Mouse (Mus musculus) adrenal gland, adult 2 months (tissue): ENCODE measurements around the gene Olfr877. TPM values are rescaled to one million over a fixed set of nuclear protein-coding genes. Genes with fewer than 3 reads are reported as not detected.

Experiments
- DNase-seq: peaks from one replicate; pipeline ENCODE4 v3.0.0; 2021
- long read RNA-seq: library from polyadenylated mRNA; stranded (forward); transcript quantifications from one replicate; pipeline ENCODE4 v2.0.0, GENCODE M21; 2021
- polyA plus RNA-seq: library from polyadenylated mRNA; depleted of rRNA; stranded (reverse); fragments of >200 nt; gene quantifications from 2 replicates; pipeline ENCODE4 v1.2.3, GENCODE M21; 2012; rRNA removed
- total RNA-seq, 2 experiments: library from RNA; stranded (reverse); gene quantifications; 2 replicates each; pipeline ENCODE4 v1.2.3; 2021

The Olfr877 gene
- total RNA-seq (1 to 10 TPM in 1 of 2 experiments, not detected in 1; 1.0 TPM), polyA plus RNA-seq (0.27 and 0.99 TPM in 2 replicates)
- long read RNA-seq = 0 reads

DNA sequence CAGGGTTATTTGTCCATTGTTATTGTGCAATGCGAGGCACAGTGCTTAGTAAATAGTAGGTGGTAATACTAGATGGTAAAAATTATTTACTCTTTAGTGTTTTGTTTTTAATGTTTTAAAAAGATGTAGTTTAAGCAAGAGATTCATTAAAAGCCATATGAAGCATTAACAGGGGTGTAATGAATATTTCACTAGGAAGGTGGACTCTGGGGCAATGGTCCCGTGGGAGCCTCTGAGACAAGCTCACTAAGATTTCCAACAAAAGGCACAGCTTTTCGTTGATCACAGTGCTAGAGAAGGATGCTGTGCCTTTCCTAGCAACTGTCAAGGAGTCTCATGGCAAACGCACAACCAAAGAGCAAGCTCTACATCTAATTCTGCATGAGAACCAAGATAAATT, at the start of gene Olfr877:
TSS of gene Olfr877 (plus strand) at position 301 of the 400 bp plus-strand sequence.
- DNase-seq = no peak

DNA sequence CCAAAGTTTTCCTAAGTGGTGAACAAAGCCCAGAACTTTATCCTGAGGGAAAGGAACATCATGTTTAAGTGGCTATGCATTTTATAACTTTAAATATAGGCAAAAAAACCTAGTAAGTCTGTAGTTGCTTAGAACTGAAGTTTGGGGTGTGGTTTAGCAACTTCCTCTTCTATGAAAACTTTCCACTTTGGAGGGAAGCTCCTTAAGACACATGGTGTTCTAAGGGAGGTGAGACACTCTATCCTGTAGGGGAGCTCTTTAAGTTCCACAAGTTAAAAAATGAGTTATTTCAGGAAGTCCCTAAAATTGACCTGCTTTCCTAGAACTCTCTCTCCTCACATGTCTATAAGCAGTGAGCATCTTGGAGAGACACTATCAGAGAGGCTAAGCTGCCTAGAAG, 46.8 kb upstream of the Olfr877 start:
- DNase-seq = no peak

DNA sequence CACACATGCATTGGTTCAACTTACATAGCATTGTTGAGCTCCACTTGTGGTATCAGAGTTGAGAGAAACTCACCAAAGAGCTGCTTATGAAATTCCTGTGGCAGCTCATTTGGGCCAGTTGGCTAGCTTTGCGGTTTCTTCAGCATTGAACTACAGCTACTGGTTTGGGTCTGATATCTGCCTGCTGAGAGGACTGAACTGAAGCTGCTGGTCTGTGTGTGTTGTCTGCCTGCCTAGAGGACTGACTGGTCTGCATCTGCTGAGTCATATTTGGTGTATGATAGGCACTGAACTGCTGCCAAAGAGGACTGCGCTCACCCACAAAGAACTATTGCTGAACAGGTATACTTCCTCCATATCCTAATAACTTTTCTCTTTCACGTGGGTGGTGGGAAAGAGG, 45.6 kb upstream of the Olfr877 start:
- peak; percentile 60 for DNase-seq

DNA sequence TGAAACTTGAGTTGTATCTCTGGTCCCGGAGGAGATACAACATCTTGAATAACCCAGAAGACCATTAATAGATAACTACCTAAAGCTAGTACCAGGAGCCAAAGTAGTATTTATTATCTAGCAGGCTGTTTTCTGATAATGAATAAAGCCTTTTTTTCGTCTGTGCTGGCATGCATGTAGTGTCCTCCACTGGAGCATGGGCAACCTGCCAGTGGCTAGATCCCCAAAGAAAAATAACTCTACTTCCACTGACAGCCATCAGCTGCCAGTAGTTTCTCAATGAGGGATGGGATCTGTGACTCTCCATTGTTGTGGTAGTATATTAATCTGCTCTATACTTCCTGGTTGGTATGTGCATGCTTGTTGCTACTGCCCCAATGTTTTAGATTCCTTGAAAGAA, 45.1 kb upstream of the Olfr877 start:
- peak; percentile 72 for DNase-seq

DNA sequence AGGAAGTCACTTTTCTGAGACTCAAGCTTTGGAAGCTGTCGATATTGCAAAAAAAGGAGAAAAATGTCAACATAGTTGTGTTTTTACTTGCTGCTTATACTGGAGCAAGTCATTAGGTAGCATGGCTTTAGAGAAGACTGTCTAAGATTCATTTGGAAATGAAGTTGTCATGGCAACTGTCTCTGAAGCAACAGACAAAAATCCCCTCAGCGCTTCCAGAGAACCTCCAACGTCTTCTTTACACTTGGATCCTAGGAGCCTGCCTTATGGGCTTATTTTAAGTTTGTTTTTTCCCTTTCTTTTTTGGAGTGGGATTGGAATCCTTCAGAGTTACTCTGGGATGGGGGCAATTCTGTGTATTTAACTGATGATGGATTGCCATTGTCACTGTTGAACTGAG, 39.4 kb upstream of the Olfr877 start:
- DNase-seq = no peak

DNA sequence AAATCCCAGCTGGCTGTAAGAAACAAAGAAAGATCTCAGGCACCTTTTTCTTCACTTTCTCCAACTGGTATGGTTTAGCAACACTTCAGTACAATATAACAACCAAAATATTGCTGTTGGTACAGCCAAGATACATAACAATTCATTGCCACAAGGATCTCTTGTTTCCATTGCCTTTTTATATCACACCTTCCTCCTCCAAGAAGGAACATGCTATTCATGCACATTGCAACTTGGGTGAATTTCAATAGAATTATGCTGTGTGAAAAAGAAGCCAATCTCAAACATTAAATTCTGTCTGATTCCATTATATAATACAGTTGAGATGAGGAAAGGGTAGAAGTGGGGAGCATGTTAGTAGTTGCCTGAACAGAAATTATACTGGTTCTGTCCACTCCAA, 24.2 kb upstream of the Olfr877 start:
- no peak for DNase-seq

DNA sequence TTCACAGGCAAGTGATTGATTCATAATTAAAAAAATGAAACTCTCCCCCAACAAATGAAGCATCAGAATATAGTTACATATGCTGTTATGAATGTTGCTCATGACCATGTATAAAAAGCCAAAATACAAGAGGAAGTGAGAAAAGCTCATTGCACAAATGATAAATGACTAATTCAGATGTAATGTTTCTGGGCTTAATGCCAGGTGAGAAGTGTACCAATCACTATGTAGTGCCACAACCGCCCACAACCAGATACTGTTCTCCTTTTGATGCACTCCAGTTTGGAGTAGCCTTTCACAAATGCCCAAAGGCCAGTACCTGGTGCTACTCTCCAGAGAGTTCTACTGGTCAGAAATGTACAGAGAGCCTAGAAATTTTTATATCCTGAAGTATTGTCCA, 20.7 kb upstream of the Olfr877 start:
- DNase-seq = peak; percentile 18

DNA sequence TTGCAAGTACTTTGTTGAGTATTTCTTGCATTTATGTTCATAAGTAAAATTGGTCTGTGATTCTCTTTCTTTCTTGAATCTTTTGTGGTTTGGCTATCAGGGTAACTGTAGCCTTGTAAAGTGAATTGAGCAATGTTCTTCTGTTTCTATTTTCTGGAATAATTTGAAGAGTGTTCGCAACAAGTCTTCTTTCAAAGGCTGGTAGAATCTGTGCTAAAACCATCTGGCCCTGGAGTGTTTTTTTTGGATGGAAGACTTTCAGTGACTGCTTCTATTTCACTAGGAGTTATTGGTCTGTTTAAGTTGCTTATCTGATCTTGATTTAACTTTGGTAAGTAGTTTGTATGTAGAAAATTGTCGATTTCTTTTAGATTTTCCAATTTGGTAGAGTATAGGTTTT, 4.8 kb upstream of the Olfr877 start:
- DNase-seq = no peak

DNA sequence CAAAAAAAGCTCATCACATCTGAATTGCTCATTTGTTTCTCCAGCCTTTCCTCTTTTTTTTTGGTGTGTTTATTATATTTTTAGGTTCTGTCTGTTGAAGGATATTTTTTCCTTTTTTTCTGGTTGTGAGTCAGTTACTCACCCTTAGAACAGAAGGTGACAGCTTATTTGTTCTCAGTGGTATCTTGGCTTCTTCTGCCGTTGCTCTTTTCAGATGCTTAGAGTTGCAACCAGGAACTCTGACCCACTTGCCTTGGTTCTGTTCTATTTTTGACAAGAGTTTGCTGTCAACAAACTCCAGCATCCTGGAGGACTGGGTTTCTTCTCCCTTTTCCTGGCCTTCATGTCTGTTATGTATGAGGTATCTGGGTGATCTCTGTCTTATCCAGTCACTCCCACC, 9.3 kb downstream of the Olfr877 start:
- no peak for DNase-seq

DNA sequence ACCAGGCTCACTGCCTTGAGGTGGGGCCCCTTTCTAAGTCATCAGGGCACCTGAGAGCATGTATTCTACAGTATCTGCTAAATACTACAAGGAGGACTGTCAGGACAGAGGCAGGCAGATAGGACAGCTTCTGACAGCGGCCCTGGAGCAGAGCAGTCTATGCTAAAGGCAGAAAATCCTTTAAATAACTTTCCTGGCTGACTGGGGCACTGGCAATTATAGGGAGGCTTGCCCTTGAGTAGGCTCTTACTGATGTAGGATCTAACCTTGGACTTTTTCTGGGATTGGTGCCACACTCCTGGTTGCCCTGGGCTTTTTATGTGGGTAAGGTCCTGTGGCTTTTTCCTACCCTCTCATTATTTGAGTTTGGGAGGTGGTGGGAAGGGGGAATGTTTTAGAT, 16.2 kb downstream of the Olfr877 start:
- DNase-seq = peak; percentile 64

DNA sequence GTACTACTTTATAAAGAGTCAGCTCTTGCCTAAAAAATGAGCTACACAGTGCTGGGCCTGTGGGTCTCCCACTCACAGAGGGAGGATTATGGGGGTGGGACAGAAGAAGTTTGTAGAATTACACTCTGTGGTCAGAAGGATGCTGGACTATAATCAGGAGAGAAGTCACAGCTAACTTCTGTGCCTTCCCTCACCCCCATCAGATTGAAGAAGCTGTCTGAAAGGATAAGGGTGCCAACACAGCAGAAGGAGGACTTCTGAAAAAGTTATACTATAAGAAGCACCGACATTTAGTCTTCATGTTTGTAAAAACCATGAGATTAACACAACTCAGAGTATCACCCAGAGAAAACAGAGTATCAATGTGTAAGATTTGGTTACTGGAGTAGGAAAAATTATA, 17.0 kb downstream of the Olfr877 start:
- DNase-seq = no peak

DNA sequence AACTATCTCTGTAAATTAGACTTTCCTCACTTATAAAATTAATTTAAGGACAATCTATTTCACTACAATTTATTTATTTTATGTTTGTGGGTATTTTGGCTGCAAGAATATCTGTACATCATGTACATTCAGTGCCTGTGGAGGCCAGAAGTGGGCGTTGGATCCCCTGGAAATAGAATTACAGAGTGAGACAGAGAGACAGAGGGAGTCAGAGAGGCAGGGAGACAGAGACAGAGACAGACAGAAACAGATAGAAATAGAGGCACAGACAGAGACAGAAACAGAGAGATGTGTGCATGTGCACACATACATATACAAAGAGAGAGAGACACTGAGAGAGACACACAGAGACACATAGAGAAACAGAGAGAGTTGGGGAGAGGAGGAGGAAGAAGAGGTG, 17.5 kb downstream of the Olfr877 start:
- DNase-seq = no peak

DNA sequence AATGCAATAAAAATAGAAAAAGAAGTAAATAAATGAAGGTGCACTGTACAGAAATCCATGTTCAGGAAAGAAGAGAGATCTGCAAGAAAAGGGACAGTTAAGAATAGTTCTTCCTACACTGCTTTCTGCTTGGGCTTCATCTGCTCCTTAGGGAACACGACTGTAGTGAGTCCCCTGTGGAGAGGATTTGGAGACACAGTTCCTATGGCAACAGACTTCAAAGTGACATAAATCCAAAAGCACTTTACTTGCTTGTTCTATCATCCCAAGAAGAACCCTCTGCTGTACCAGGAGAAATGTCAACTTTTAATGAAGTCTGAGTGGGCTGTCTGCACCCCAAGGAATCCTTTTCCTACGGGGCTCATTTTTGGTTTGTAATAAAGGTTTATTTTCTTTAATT, 36.9 kb downstream of the Olfr877 start:
- DNase-seq = no peak

DNA sequence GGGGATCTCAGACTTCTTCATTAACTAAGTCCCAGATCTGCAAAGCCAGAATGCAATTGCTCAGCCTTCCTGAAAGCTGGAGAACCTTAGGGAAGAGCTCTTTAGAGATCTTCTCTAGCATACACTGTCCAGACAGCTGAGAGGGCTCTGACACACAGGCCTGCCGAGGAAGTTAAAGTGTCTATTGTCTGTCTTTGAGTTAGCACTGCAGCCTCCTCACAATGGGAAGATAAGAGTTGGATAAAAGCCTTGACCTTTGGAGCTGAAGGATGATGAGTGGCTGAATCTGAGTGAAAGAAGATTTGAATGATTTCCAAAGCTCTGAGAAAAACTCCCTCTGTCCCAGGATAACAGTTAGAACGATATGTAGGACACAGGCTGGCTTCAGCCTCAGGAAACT, 42.6 kb downstream of the Olfr877 start, which contains the start of gene Olfr145:
TSS of gene Olfr145 (plus strand) at position 64 of the 400 bp plus-strand sequence.
- peak; percentile 64 for DNase-seq

DNA sequence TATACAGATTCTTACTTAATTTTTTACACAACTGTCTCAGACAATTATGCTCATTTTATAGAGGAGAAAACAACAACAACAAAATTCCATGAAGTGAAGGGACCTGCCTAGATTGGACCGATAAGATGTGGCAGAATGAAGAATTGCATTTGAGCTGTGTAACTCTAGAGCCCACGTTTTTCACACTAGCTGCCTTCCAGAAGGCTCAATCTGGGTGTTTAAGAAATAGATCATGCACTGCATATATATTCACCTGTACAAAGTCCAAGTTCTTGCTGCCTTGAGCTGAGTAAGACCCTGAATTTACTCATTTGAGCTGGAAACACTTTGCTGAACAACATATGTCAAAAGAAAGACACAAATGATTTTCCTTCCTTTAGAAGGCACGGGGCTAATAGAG, 51.5 kb downstream of the Olfr877 start:
- no peak for DNase-seq

Other genes starting within 250 kb of the Olfr877 start
- 1 to 10 TPM; 3.2 to 4.0 TPM for gene Spa17, start 240.5 kb upstream of the Olfr877 start, total RNA-seq
- 0.51 and 1.3 TPM in 2 replicates for gene Spa17, start 240.5 kb upstream of the Olfr877 start, polyA plus RNA-seq
- 10 to 100 TPM; 74.5 to 81.1 TPM for gene Tbrg1, start 197.0 kb upstream of the Olfr877 start, total RNA-seq
- gene Tbrg1, start 197.0 kb upstream of the Olfr877 start, polyA plus RNA-seq = 23.7 and 28.7 TPM in 2 replicates
- under 1 TPM in 1 of 2 experiments, not detected in 1; 0.20 TPM for gene Panx3, start 185.0 kb upstream of the Olfr877 start, total RNA-seq
- 0.10 and 0.46 TPM in 2 replicates for gene Panx3, start 185.0 kb upstream of the Olfr877 start, polyA plus RNA-seq
- not detected for gene Olfr160, start 138.0 kb upstream of the Olfr877 start, total RNA-seq
- gene Olfr160, start 138.0 kb upstream of the Olfr877 start, polyA plus RNA-seq = not detected in 2 replicates
- not detected for gene Olfr874, start 109.2 kb upstream of the Olfr877 start, total RNA-seq
- not detected in 2 replicates for gene Olfr874, start 109.2 kb upstream of the Olfr877 start, polyA plus RNA-seq
- gene Olfr875, start 82.4 kb upstream of the Olfr877 start, total RNA-seq = not detected
- gene Olfr875, start 82.4 kb upstream of the Olfr877 start, polyA plus RNA-seq = not detected in 2 replicates
- gene Olfr876, start 51.2 kb upstream of the Olfr877 start, total RNA-seq = not detected
- not detected in 2 replicates for gene Olfr876, start 51.2 kb upstream of the Olfr877 start, polyA plus RNA-seq
- gene Olfr145, start 42.5 kb downstream of the Olfr877 start, total RNA-seq = not detected
- gene Olfr145, start 42.5 kb downstream of the Olfr877 start, polyA plus RNA-seq = not detected in 2 replicates
- gene Olfr878, start 63.6 kb downstream of the Olfr877 start, total RNA-seq = not detected
- gene Olfr878, start 63.6 kb downstream of the Olfr877 start, polyA plus RNA-seq = not detected in 2 replicates
- gene Olfr881, start 137.6 kb downstream of the Olfr877 start, total RNA-seq = not detected
- not detected in 2 replicates for gene Olfr881, start 137.6 kb downstream of the Olfr877 start, polyA plus RNA-seq
- not detected for gene Olfr883, start 171.5 kb downstream of the Olfr877 start, total RNA-seq
- not detected in 2 replicates for gene Olfr883, start 171.5 kb downstream of the Olfr877 start, polyA plus RNA-seq
- gene Olfr884, start 192.3 kb downstream of the Olfr877 start, total RNA-seq = not detected
- gene Olfr884, start 192.3 kb downstream of the Olfr877 start, polyA plus RNA-seq = not detected in 2 replicates
- not detected for gene Olfr885, start 207.1 kb downstream of the Olfr877 start, total RNA-seq
- gene Olfr885, start 207.1 kb downstream of the Olfr877 start, polyA plus RNA-seq = not detected in 2 replicates
- not detected for gene Olfr887, start 229.8 kb downstream of the Olfr877 start, total RNA-seq
- gene Olfr887, start 229.8 kb downstream of the Olfr877 start, polyA plus RNA-seq = not detected in 2 replicates